ENCODE assay signal across 13 mouse cellular contexts in the genomic region with DNA sequence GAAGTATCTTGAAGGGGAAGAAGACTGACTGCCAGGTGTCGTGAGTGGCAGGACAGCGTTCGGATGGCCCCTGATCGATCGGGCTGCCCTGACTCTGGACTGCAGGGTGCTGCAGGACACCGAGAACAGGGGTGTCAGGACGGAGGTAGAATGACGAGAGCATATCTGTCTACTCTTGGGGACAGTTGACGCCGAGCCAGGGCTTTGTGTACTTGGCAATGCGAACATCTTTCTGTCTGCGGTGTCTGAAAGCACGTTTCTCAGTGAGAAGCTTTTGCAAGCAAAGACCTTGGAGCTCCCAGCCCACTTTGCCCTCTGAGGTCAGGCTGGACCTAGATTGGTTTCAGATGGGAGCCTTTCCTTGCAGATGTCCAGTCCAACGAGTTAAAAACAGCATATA.
"Had no signal": no experiment of that assay in that cellular context is flagged by ENCODE, and none has a peak within 500 bp of the region (broad histone marks: within the 10 kb centered on the region; RNA-seq: fewer than 3 reads in every experiment).

No protein-coding gene starts in this region.

- ATAC-seq: lung, postnatal 0 days; midbrain, embryonic 16.5 days had no signal

- DNase-seq: lung, adult 2 months; lung, postnatal 14 days; midbrain, embryonic 14.5 days; retina, postnatal 1 day; right cerebral cortex, adult 18-20 months; right cerebral cortex, postnatal 25 days; right cerebral cortex, postnatal 4 days; spleen, adult 18-20 months; thymus, adult 18-20 months; thymus, postnatal 14 days; thymus, postnatal 36 days had no signal
